Mouse (Mus musculus): ENCODE measurements at regions not wholly inside any gene's neighbourhood (a gene's known extent, or its start where the extent isn't known, plus 50 kb on each side); places are given as distances from the start of the nearest gene placed in this dataset.

DNA sequence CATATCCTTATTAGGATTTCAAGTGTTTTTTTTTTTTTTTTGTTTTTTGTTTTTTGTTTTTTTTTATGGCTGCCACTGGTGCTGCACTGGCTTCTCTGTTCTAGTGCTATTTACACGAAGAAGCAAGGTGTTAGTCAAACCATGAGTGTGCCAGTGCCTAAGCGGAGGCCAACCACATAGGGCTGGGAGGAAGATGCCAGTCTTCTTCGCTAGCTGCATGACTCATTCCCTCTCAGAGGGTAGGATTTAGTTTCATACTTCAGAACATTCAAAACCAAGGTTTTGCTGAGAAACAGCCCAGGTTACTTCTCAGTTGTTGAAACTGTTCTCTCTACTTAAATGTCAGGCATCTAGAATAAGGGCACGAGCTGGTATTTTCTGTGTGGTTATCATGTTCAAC, 72.6 kb downstream of the Icos start:
- no peak overlapping the region for H3K27ac ChIP-seq (ENCODE audit: low read length)

DNA sequence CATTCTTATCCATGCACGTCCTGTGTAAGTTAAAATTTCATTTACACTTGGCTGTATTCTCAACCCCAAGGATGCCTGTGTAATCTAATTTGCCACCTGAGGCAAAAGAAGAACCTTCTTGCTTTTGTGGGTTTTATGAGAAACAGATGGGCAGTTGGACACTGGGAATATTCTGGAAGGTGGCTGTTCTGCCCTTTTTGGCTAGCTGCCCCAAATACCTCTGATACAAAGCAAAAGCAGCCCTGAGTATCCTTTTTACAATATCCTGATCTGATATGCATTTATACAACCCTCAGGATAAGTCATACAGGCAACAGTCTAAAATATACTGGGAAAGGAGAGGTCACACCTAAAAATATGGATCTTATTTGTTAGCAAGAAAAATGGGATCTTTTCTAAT, 75.9 kb downstream of the Icos start:
- Histone ChIP-seq H3K36me3 (ENCODE audit: insufficient read depth, low read length) (no peaks in the 10 kb centered on the region), H3K9me3 (ENCODE audit: low read length) (no peaks in the 10 kb centered on the region), H3K4me1 (ENCODE audit: insufficient read depth, low read depth, low read length) (no peaks in the 10 kb centered on the region), H3K4me3 (ENCODE audit: low read depth, low read length) (no peak overlapping the region), H3K9ac (replicated peaks; ENCODE audit: low read depth) (no peak overlapping the region), H3K27ac (ENCODE audit: low read length) (no peak overlapping the region), H3K27me3 (replicated peaks; ENCODE audit: insufficient read depth, low read length) (no peaks in the 10 kb centered on the region), H3K4me2 (replicated peaks; ENCODE audit: low read depth, low read length) (no peak overlapping the region)
- TF ChIP-seq CTCF (IDR thresholded peaks at IDR 0.05) (no peak), EP300 (IDR thresholded peaks at IDR 0.05) (no peak)
- ATAC-seq (no peak), DNase-seq (ENCODE audit: low spot score) (no peak)
- WGBS: 46% methylated on average over 1 of the region's 1 CpGs

More for the DNA sequence above, 72.6 kb downstream of the Icos start:
- Histone ChIP-seq H3K4me1 (ENCODE audit: insufficient read depth, low read depth, low read length) (no peaks in the 10 kb centered on the region), H3K4me2 (replicated peaks; ENCODE audit: low read depth, low read length) (no peak overlapping the region), H3K36me3 (ENCODE audit: insufficient read depth, low read length) (no peaks in the 10 kb centered on the region), H3K27me3 (replicated peaks; ENCODE audit: insufficient read depth, low read length) (no peaks in the 10 kb centered on the region), H3K9me3 (ENCODE audit: low read length) (no peaks in the 10 kb centered on the region), H3K4me3 (ENCODE audit: low read depth, low read length) (no peak overlapping the region), H3K9ac (replicated peaks; ENCODE audit: low read depth) (no peak overlapping the region)
- DNase-seq (ENCODE audit: low spot score) (no peak), ATAC-seq (no peak)
- 78% methylated on average over 4 of the region's 4 CpGs for WGBS
- TF ChIP-seq CTCF (IDR thresholded peaks at IDR 0.05): no peak
- no peak for TF ChIP-seq EP300 (IDR thresholded peaks at IDR 0.05)

DNA sequence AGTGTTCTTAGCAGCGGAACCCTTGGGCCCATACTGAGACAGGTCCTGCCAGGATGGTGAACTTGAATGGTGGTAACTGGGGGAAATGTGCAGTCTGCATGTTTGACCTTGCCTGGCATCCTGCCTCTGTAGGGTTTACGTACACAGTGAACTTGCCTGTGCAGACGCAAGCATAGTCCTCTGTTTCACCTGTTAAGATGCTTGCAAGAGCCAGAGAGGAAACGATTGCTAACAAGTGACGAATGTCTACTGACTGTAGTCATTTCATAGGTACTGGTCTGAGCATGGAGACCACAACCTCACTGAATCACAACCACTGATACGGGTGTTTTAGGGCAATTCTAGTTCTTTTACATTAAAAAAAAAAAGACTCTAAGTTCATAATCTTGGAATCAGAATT, 76.7 kb downstream of the Icos start:
- TF ChIP-seq EP300 (IDR thresholded peaks at IDR 0.05) (no peak), CTCF (IDR thresholded peaks at IDR 0.05) (no peak)
- H3K27me3 ChIP-seq (replicated peaks; ENCODE audit: insufficient read depth, low read length): no peaks in the 10 kb centered on the region
- H3K9me3 ChIP-seq (ENCODE audit: low read length): no peaks in the 10 kb centered on the region
- H3K36me3 ChIP-seq (ENCODE audit: insufficient read depth, low read length): no peaks in the 10 kb centered on the region
- no peak for DNase-seq (ENCODE audit: low spot score)
- H3K4me2 ChIP-seq (replicated peaks; ENCODE audit: low read depth, low read length): no peak overlapping the region
- WGBS: 70% methylated on average over 6 of the region's 6 CpGs
- no peak overlapping the region for H3K4me3 ChIP-seq (ENCODE audit: low read depth, low read length)
- H3K4me1 ChIP-seq (ENCODE audit: insufficient read depth, low read depth, low read length): no peaks in the 10 kb centered on the region
- no peak overlapping the region for H3K9ac ChIP-seq (replicated peaks; ENCODE audit: low read depth)
- no peak overlapping the region for H3K27ac ChIP-seq (ENCODE audit: low read length)
- no peak for ATAC-seq

- no peak for ATAC-seq
- H3K4me2 ChIP-seq (replicated peaks; ENCODE audit: low read depth, low read length): peak overlapping the region; percentile 17; the same call in 1 of the 2 replicates
- H3K36me3 ChIP-seq (ENCODE audit: insufficient read depth, low read length): no peaks in the 10 kb centered on the region
- 5% methylated on average over 8 of the region's 8 CpGs for WGBS
- H3K9ac ChIP-seq (replicated peaks; ENCODE audit: low read depth): no peak overlapping the region
- H3K4me1 ChIP-seq (ENCODE audit: insufficient read depth, low read depth, low read length): no peaks in the 10 kb centered on the region
- H3K27me3 ChIP-seq (replicated peaks; ENCODE audit: insufficient read depth, low read length): no peaks in the 10 kb centered on the region
- peak; percentile 51 for DNase-seq (ENCODE audit: low spot score)
- no peak for TF ChIP-seq EP300 (IDR thresholded peaks at IDR 0.05)
- peak; percentile 75 for TF ChIP-seq CTCF (IDR thresholded peaks at IDR 0.05)
- H3K9me3 ChIP-seq (ENCODE audit: low read length): no peaks in the 10 kb centered on the region
- no peak overlapping the region for H3K4me3 ChIP-seq (ENCODE audit: low read depth, low read length)
- H3K27ac ChIP-seq (ENCODE audit: low read length): no peak overlapping the region
Observed at GRCm38 (mm10) chr1:61055176-61055575, 77.4 kb downstream of the Icos start.

GRCm38 (mm10) chr1:61059910-61060536, 82.3 kb downstream of the Icos start:
- Histone ChIP-seq H3K9me3 (ENCODE audit: low read length) (no peaks in the 10 kb centered on the region), H3K4me2 (replicated peaks; ENCODE audit: low read depth, low read length) (no peak overlapping the region), H3K27me3 (replicated peaks; ENCODE audit: insufficient read depth, low read length) (no peaks in the 10 kb centered on the region), H3K4me1 (ENCODE audit: insufficient read depth, low read depth, low read length) (no peaks in the 10 kb centered on the region), H3K36me3 (ENCODE audit: insufficient read depth, low read length) (no peaks in the 10 kb centered on the region), H3K27ac (ENCODE audit: low read length) (no peak overlapping the region), H3K9ac (replicated peaks; ENCODE audit: low read depth) (no peak overlapping the region), H3K4me3 (ENCODE audit: low read depth, low read length) (no peak overlapping the region)
- no peak for ATAC-seq
- WGBS: 28% methylated on average over 11 of the region's 11 CpGs
- TF ChIP-seq CTCF (IDR thresholded peaks at IDR 0.05): no peak
- TF ChIP-seq EP300 (IDR thresholded peaks at IDR 0.05): no peak
- DNase-seq (ENCODE audit: low spot score): no peak

- Histone ChIP-seq H3K9ac (replicated peaks; ENCODE audit: low read depth) (no peak overlapping the region), H3K4me1 (ENCODE audit: insufficient read depth, low read depth, low read length) (no peaks in the 10 kb centered on the region), H3K4me3 (ENCODE audit: low read depth, low read length) (no peak overlapping the region), H3K4me2 (replicated peaks; ENCODE audit: low read depth, low read length) (no peak overlapping the region), H3K27ac (ENCODE audit: low read length) (no peak overlapping the region), H3K9me3 (ENCODE audit: low read length) (no peaks in the 10 kb centered on the region), H3K27me3 (replicated peaks; ENCODE audit: insufficient read depth, low read length) (no peaks in the 10 kb centered on the region), H3K36me3 (ENCODE audit: insufficient read depth, low read length) (no peaks in the 10 kb centered on the region)
- 67% methylated on average over 3 of the region's 3 CpGs for WGBS
- no peak for ATAC-seq
- TF ChIP-seq CTCF (IDR thresholded peaks at IDR 0.05): no peak
- no peak for TF ChIP-seq EP300 (IDR thresholded peaks at IDR 0.05)
- no peak for DNase-seq (ENCODE audit: low spot score)
Observed at GRCm38 (mm10) chr1:61061892-61062460, 84.2 kb downstream of the Icos start.

All from lung, postnatal 0 days (tissue).